Mouse (Mus musculus) left cerebral cortex, adult 8-10 months (tissue): Measurements from ENCODE around the gene Sox10. TPM values are rescaled to one million over a fixed set of nuclear protein-coding genes. Genes with fewer than 3 reads are reported as not detected.

Experiments used
- DNase-seq, 2 experiments: peaks; one replicate each; pipeline ENCODE4 v3.0.0; 2022; ENCODE audit warnings: low spot score in 2 of 2
- total RNA-seq, 4 experiments: library from RNA; stranded (reverse); gene quantifications; 2 replicates each; pipeline ENCODE4 v1.2.4; 2022

Sox10 gene
- 10 to 100 TPM; 30.5 to 36.3 (median 32.6) TPM for total RNA-seq

DNA sequence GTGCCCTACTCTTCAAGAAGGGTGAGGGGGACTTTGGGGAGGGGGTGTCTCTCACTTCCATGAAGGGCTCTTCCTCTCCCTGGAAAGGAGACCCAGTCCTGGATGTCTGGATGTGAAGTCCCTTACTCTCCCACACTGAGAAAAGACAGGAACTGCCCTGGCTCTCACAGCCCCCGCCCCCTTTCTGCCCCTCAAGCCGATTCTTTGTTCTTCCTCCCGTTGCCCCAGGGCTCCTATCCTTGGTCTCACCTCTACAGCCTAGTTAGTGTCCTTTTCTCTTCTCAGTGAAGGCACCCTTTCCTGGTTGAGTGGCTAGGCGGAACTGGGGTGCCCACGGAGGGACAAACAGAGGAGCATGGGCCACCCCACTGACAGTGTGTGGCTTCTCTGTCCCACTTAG is at the start of gene Sox10:
Sox10 (minus strand) TSS at position 101 of the 400 bp plus-strand sequence.
- DNase-seq: no peak

DNA sequence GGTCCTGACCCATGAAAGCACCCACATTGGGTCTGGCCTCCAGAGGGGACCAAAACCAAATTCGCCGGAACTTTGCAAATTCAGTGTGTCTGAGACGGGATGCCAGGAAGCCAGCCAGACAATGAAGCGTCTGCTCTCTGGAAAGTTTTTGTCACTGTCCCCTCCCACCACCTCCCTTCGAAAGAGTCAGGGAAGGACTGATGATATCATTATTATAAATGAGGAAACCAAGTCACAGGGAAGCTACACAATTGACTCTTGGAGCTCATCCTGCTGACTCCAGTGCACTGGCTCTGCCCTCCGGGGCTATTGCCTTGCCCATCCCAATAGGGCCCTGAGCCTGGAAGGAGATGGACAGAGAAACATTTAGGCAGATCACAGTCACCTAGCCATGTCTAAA is 48.6 kb upstream of the Sox10 start:
- no peak for DNase-seq

DNA sequence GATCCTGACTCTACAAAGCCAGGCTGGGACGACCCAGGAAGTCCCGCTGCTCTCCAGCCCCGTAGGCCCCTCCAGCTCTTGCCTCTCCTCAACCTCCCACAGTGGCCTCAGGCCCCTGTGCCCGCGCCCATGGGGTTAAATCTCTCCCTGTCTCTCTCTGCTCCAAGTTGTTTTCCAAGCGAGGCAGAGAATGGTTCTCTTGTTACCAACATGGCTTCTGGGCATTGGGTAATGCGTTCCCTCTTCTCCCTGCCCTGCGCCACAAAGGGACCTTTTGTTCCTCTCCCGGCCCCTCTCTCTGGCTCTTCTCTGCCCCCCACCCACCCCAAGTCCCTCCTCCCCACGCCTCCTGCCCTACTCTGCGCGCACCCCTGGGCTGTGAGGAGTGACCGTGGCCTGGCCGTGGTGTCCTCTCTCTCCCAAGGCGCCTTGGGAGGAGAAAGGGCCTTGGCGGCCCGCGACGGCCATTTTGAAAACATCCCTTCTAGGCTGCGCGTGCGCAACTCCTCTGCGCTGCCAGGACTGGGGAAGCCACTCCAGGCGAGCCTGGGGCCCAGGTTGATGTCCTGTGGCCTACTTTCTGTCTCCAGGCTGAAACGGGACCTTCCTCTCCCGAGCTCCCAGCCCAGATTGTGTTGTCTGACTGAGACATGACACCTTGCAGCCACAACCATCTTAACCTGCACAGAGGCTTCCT is 47.9 kb upstream of the Sox10 start:
- no peak for DNase-seq

DNA sequence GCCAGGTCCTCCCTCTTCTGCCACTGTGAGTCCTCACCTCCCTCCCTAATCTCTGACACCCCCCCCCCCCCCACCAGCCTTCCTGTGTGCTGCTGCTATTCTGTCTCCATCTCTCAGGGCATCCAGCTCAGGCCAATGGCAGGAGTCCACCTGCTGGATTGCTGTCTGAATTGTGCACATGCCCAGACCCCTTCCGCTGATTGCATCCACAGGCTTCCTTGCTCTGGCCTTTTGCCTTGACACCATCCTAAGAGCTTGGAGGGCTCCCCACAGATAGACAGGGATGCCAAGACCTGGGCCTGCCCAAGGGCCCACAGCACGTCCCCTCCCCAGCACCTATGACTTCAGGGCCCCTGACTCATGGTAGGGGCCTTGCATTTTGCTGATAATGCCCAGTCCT is 45.3 kb upstream of the Sox10 start:
- no peak for DNase-seq

DNA sequence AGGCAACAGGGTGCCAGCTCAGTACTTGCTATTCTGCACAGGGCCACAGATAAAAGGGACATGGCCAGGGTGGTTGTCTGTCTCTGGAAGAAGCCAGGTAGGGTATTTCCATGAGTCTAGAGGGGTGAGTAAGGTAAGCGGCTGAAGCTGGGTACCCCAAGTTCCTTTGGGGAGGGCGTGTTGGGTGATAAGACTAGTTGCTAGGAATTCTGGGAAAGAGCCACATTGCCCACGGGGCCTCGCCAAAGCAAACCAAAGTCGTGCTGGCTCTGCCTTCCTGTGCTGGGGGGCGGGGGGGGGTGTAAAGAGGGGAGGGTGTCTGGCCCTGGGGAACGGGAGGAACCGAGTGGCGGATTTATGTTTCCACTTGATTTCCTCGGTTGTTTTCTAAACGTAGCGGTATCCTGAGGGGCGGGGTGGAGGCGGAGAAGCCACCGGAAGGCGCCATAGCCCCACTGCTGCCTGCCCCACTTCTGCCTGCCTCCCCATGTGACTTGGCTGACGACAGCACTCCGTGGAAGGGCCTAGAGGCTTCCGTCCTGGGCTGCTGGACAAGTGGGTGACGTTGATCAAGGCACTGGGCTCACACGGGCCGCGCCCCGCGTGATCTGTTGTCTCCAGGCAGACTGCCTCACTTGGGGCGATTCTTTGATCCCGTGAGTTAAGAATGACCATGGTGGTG is 43.9 kb upstream of the Sox10 start:
- DNase-seq: peak in 1 of 2 experiments; percentile 41

DNA sequence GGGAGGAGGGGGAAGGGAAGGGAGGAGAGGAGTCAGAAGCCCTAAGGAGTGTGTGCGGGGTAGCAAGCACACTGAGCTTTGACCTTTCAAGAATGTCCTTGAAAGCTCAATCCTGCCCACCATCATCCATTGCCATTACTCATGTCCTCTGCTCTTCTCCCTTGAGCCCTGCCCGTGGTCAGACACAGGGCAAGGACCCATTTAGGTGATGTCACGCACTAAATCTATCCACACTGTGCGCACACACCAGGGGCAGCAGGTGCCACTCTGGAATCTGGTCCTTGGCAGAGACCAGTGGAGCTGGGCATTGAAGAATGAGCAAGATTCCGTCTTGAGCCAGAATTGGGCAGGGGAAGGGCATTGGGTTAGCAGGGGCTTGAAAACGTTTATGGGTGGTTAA is 43.2 kb upstream of the Sox10 start:
- no peak for DNase-seq

- no peak for DNase-seq
Observed at GRCm38 (mm10) chr15:79202575-79202974, 37.5 kb upstream of the Sox10 start.

- DNase-seq: no peak
Observed at GRCm38 (mm10) chr15:79201491-79202150, 36.6 kb upstream of the Sox10 start.

DNA sequence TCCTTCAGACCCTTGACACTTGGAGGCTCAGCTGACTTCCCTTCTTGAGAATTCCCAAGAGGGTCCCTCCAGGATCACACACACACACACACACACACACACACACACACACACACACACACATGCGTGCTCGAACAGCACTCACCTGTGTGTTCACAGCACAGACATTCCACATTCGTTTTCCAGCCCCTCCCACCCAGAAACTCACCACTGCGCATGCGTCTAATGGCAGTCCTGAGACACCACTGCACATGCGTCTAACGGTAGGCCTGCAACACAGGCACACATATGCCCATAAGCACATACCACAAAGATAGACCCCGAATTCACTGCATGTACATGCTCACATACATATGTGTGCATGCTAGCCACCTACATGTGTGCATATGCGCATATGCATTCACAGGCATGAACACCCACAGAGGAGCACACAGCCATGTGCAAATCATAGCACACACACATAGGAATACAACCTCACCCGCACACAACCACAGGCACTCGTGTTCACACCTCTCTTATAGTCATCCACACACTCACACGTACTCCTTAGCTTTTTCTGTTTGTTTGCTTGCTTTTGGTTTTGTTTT is 34.4 kb upstream of the Sox10 start:
- DNase-seq: no peak

DNA sequence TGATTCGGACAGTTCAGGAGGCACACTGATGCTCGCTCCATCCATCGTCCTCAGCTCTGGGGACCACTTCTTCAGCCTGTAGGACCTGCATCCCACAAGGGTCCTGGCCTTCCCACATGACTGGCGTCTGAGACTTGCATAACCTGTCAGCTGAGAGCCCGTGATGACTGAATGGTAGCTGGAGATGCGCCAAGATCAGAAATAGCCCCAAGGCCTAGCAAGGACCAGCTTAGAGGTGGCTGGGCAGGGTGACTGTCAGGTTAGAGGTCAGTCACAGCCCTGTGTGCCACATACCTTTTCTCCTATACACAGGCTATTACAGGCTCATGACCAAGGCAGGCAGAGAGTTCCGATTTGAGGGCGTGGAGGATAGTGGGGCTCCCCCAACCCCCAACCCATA is 30.5 kb upstream of the Sox10 start:
- no peak for DNase-seq

DNA sequence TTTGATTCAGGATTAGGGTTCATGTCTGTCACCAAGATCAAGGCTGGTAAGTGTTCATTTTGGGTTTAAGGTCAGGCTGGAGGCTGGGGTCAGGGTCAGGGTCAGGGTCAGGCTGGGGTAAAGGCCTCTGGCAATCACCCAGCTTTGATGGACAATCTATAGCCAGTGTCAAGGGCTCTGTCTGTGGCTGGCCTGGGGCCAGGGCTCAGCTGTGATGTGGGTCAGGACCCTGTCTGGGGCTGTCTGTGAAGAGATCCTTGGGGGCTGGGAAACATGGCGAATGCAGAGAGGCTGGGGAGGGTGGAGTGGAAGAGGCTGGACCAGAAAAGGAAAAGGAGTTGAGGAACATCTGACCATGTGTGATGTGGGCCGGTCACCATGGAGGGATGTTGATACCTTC is 29.9 kb upstream of the Sox10 start:
- no peak for DNase-seq

- DNase-seq: no peak
Observed at GRCm38 (mm10) chr15:79194048-79194447, 29.0 kb upstream of the Sox10 start.

- peak in 1 of 2 experiments; percentile 55 for DNase-seq
Observed at GRCm38 (mm10) chr15:79192885-79193845, 28.1 kb upstream of the Sox10 start.

DNA sequence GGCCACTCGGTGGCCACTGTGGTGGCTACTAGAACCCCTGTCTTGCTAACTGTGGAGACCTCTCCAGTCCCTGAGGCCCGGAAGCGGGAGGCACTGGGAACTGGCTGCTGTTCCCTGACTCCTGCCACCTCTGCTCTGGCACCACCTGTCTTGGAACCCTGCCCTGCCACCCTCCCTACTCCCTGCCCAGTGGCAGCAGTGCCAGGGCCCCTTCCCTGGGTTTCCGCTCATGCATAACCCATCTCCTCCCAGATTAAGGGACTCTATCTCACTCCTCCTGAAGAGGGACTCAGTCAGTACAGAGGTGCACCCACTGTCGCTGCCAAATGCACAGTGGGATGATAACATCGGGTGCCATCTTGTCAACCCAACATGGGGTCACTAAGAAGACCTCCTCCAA is 27.4 kb upstream of the Sox10 start:
- no peak for DNase-seq

DNA sequence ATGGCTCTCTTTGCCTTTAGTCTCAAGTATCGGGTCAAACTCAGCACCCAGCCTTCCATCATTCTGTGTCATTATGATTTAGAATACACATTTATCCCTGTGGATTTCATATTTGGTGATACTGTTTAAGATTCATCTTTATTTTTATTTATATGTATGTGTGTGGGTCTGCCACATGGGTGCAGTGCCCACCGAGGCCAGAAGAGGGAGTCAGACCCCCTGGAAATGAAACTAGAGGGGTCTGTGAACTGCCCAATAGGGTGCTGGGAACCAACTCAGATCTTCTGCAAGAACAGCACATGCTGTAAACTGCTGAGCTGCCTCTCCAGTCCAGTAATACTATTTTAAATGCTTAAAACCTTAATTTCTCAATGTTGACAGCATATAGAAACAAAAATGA is 26.4 kb upstream of the Sox10 start:
- no peak for DNase-seq

- DNase-seq: no peak
Observed at GRCm38 (mm10) chr15:79187819-79188218, 22.8 kb upstream of the Sox10 start.

GRCm38 (mm10) chr15:79185213-79185612 is 20.2 kb upstream of the Sox10 start:
- DNase-seq: no peak

DNA sequence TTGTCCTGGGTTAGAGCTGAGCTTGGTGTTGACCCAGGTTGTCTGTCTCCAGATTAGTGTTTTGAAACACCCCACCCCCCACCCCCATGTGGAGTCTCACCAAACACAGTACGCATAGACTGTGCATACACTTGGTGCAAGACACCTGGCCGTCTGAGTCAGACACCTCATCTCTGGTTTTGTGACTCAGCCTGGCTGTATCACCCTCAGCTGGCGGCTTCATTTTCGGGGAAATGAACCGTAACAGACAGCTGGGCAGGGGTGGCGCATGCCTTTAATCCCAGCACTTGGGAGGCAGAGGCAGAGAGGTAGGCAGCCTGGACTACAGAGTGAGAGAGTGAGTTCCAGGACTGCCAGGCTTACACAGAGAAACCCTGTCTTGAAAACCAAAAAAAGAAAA is 11.9 kb upstream of the Sox10 start:
- DNase-seq: no peak

DNA sequence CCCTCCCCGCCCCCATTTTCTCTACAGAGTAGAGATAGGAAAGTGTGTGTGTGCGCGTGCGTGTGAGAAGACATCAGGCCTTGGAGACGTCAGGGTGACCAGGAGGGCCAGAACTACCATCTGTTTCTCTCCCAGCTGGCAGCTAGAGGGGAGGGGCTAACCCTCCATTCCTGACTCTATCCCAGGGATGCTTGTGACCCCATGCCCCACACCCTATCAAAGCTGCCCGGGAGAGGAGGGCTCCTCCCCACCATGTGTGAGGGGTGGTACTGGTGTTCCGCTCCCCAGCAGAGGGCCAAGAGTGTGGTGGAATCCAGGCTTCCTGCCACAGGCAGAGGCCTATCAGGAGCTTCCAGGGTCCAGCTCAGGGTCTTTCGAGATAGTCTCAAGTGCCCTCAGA is 1.7 kb upstream of the Sox10 start:
- DNase-seq: no peak

DNA sequence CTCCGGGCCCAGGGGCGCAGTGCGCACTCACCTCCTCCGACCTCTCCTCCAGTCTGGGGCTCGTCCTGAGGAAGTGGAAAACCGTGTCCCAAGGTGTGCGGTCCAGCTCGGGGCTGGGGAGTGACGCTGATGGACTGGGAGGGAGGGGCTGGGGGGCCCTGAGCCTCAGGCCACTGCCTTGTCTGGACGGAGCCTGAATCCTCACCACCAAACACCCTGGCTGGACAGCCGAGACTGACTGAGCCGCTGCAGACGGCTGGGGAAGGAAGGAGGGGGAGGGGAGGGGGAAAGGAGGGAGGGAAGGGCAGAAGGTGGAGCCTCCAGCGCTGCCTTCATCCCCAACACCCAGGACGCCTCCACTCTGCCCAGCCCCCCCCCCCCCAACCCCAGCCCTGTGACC is 789 bp downstream of the Sox10 start:
- DNase-seq: no peak

DNA sequence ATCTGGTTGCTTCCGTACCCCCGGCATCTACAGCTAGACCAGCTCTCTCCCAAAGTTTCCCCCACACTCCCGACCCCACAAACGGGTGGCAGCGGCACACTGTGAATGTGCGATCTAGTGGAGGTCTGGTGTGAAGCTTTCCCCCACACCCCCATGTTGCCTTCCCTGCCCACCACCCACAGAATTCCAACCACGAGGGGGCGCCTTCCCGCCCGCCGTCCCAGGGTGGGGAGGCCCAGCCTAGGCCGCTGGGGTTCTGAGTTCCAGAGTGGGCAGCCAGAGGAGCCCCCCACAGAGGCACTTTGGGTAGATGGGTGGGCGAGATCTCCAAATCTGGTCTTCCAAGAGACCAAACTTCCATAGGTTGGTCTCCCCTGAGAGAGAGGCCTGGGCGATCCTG is 2.2 kb downstream of the Sox10 start:
- no peak for DNase-seq
